Mouse (Mus musculus): ENCODE measurements around the gene Ceacam9. TPM values are rescaled to one million over a fixed set of nuclear protein-coding genes. Genes with fewer than 3 reads are reported as not detected.
"Not testable (repeated sequence)": the region's sequence is repeated elsewhere in the genome, so short reads cannot be mapped to it uniquely, and the experiment has no call there.

Gene Ceacam9
- polyA plus RNA-seq, 1 experiment from 2014 or later = not detected

GRCm38 (mm10) chr7:16716456-16717152 lies 5.1 kb upstream of the Ceacam9 start:
- DNase-seq (ENCODE audit: low spot score); H3K27ac ChIP-seq (replicated peaks); H3K4me3 ChIP-seq; H3K9me3 ChIP-seq (replicated peaks); H3K36me3 ChIP-seq; H3K4me1 ChIP-seq; H3K27me3 ChIP-seq (ENCODE audit: low read depth, poor library complexity, severe bottlenecking): not testable (repeated sequence)
- WGBS = 53% methylated on average over 8 of the region's 8 CpGs

DNA sequence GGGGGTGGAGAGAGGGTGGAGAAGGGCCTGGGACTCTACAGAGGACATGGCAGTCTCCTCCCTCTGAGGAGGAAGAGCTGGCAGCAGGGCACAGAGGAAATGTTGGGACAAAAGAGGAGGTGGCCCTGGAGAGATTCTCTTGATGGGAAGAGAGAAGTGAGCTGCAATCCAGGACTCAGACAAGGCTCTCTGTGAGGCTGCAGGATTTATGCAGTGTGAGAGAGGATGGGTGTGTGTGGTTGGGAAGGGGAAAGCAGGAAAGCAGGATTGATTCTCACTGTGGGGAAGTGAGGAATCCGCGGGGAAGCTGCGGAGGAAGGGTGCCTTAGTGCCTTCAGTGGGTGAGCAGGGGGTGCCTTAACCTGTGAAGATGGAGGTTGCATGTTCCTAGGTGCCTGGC lies 761 bp downstream of the Ceacam9 start:
- H3K27me3 ChIP-seq (ENCODE audit: low read depth, poor library complexity, severe bottlenecking); H3K4me3 ChIP-seq; H3K36me3 ChIP-seq; H3K4me1 ChIP-seq; H3K9me3 ChIP-seq (replicated peaks); H3K27ac ChIP-seq (replicated peaks); DNase-seq (ENCODE audit: low spot score): not testable (repeated sequence)
- WGBS = 72% methylated on average over 3 of the region's 3 CpGs

DNA sequence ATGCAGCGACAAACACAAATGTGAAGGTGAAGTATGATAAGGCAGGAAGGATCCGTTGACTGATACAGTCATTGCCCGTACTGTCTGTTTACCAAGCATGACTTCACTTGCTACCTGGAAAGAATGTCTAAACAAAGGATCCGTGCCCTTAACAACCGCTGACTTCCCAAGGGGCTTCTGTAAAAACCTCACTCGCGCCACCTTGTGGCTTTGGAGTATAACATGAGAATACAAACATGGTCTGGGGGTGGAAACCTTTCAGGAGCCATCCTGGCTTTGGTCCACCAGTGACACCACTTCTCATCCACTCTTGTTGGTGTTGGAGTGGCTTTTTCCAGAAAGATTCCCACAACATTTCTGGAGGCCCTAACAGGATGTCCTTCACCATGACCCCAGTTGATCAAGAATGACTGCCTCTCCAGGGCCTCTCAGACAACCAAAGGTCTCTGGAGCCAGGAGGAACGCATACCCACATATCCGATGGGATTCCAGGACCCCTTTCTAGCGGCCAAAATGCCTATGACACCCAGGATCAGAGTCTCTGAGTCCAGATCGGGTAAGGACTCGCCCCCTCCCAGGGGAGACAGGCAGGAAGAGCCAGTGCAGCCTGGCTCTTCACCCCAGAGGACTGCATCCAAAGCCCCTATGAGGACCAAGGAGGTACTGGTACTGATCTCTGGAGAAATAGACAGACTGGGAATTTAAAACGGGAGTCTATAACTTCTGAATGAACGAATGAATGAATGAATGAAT lies 7.0 kb downstream of the Ceacam9 start:
- Histone ChIP-seq H3K27me3 (ENCODE audit: low read depth, poor library complexity, severe bottlenecking) (no peaks in the 10 kb centered on the region), H3K4me3 (no peak overlapping the region), H3K4me1 (peaks cover 14% of the 10 kb centered on the region), H3K9me3 (replicated peaks) (no peaks in the 10 kb centered on the region), H3K36me3 (no peaks in the 10 kb centered on the region), H3K27ac (replicated peaks) (no peak overlapping the region)
- DNase-seq (ENCODE audit: low spot score) = peak; percentile 69
- 32% methylated on average over 14 of the region's 14 CpGs for WGBS

DNA sequence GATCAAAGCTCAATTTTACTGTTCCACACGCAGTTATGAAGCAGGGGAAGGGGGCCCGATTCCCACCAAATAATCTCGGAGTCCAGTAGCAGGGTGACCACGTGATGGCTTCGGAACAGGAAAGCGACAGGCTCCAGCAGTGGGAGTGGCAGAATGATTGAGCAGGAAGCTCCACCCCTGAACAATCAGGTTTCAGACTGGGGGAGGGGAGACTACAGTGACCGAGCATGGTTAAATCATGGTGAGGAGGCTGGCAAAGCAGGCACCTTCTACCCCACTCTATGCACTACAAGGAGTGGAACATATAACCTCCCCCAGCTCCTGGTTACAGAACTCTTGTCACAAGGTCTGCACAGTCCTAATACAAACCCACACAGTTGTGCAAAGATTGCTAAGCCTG lies 7.8 kb downstream of the Ceacam9 start:
- peak; percentile 27 for DNase-seq (ENCODE audit: low spot score)
- H3K27ac ChIP-seq (replicated peaks) = peak overlapping the region; percentile 52; the same call in 1 of the 2 replicates
- H3K9me3 ChIP-seq (replicated peaks); H3K27me3 ChIP-seq (ENCODE audit: low read depth, poor library complexity, severe bottlenecking); H3K36me3 ChIP-seq: not testable (repeated sequence)
- H3K4me3 ChIP-seq = 0 out of 2 replicates have a peak overlapping the region, but pooled peaks have one; percentile 9
- WGBS = 7% methylated on average over 7 of the region's 7 CpGs
- H3K4me1 ChIP-seq = peaks cover 14% of the 10 kb centered on the region

GRCm38 (mm10) chr7:16730791-16731190 lies 9.1 kb downstream of the Ceacam9 start:
- no peak for DNase-seq (ENCODE audit: low spot score)
- peaks cover 14% of the 10 kb centered on the region for H3K4me1 ChIP-seq
- H3K27me3 ChIP-seq (ENCODE audit: low read depth, poor library complexity, severe bottlenecking) = no peaks in the 10 kb centered on the region
- WGBS = 92% methylated on average over 5 of the region's 6 CpGs
- no peaks in the 10 kb centered on the region for H3K36me3 ChIP-seq
- H3K27ac ChIP-seq (replicated peaks) = no peak overlapping the region
- H3K4me3 ChIP-seq = no peak overlapping the region
- no peaks in the 10 kb centered on the region for H3K9me3 ChIP-seq (replicated peaks)

- Histone ChIP-seq H3K36me3 (no peaks in the 10 kb centered on the region), H3K27me3 (ENCODE audit: low read depth, poor library complexity, severe bottlenecking) (no peaks in the 10 kb centered on the region), H3K9me3 (replicated peaks) (no peaks in the 10 kb centered on the region), H3K27ac (replicated peaks) (no peak overlapping the region), H3K4me3 (no peak overlapping the region), H3K4me1 (peaks cover 14% of the 10 kb centered on the region)
- WGBS = 82% methylated on average over 7 of the region's 7 CpGs
- no peak for DNase-seq (ENCODE audit: low spot score)
Measured at GRCm38 (mm10) chr7:16731893-16732422, 10.2 kb downstream of the Ceacam9 start.

DNA sequence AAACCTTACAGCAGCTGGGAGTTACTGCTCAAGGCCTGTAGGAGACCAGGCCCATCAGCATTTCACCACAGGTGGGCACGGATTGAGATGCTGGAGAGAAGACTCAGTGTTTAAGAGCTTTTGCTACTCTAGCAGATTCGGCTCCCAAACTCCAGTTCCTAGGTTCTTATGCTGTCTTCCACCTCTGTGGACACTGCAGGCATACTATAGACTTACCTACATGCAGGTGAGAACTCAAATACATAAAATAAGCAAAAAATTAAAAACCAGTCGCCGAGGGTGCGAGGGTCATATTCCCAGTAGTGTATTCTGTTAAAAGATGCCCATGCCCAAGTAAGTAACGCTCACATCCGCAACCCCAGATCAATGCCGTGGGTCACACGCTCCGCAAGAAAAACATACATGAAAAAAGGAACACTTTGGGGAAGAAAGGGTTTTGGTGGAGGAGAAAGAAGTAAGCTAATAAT lies 15.9 kb downstream of the Ceacam9 start:
- H3K9me3 ChIP-seq (replicated peaks) = no peaks in the 10 kb centered on the region
- H3K27ac ChIP-seq (replicated peaks) = peak overlapping the region; percentile 55; the same call in 1 of the 2 replicates
- H3K27me3 ChIP-seq (ENCODE audit: low read depth, poor library complexity, severe bottlenecking) = no peaks in the 10 kb centered on the region
- H3K4me3 ChIP-seq = peak overlapping the region; percentile 72
- H3K36me3 ChIP-seq = 0 out of 2 replicates have a peak, but pooled peaks cover 3% of the 10 kb centered on the region
- WGBS = 45% methylated on average over 10 of the region's 10 CpGs
- no peak for DNase-seq (ENCODE audit: low spot score)
- H3K4me1 ChIP-seq = peaks cover 18% of the 10 kb centered on the region

DNA sequence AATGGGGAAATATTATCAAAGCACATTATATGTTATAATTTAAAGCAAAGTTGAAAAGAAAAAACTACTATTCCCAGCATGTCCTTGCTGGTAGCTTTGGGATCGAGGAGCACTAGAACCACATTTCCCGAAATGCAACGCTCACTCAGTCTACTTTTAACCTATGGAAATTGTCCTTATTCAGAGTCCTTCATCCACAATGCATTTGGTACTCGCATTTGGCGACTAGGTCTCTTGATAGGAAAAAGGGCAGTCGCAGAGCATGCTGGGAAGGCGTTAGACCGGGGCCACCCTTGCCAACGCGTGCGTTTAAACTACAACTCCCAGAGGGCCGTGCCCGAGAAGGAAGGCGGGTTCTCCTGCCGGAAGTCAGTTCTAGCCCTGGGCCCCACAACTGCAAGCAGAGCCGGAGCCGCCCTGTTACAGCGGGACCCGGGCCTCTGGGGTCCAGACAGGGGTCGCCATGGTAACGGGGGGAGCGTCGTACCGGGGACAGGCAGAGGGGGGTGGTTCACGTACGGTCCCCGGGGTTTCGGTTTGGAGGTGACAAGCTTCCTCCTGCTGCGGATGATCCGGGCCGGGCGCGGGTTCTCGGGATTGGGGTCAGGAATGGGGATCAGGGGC lies 16.5 kb downstream of the Ceacam9 start, which contains the start of gene Ap2s1:
Ap2s1 (plus strand) TSS at position 338 of the 624 bp plus-strand sequence.
- Histone ChIP-seq H3K4me1 (peaks cover 18% of the 10 kb centered on the region), H3K9me3 (replicated peaks) (no peaks in the 10 kb centered on the region), H3K4me3 (peak within 1 kb of the TSS; percentile 72), H3K36me3 (peaks cover 8% of the 10 kb centered on the region), H3K27ac (replicated peaks) (peak within 1 kb of the TSS; percentile 82), H3K27me3 (ENCODE audit: low read depth, poor library complexity, severe bottlenecking) (no peaks in the 10 kb centered on the region)
- under 1% methylated on average over 34 of the region's 34 CpGs for WGBS
- peak; percentile 97 for DNase-seq (ENCODE audit: low spot score)

GRCm38 (mm10) chr7:16739056-16739604 lies 17.4 kb downstream of the Ceacam9 start:
- Histone ChIP-seq H3K27me3 (ENCODE audit: low read depth, poor library complexity, severe bottlenecking) (no peaks in the 10 kb centered on the region), H3K9me3 (replicated peaks) (no peaks in the 10 kb centered on the region), H3K36me3 (peaks cover 17% of the 10 kb centered on the region), H3K27ac (replicated peaks) (peak overlapping the region; percentile 82), H3K4me3 (peak overlapping the region; percentile 72), H3K4me1 (peaks cover 18% of the 10 kb centered on the region)
- no peak for DNase-seq (ENCODE audit: low spot score)
- WGBS = 65% methylated on average over 10 of the region's 10 CpGs

GRCm38 (mm10) chr7:16745373-16745772 lies 23.6 kb downstream of the Ceacam9 start:
- 95% methylated on average over 4 of the region's 4 CpGs for WGBS
- no peak overlapping the region for H3K4me3 ChIP-seq
- no peaks in the 10 kb centered on the region for H3K27me3 ChIP-seq (ENCODE audit: low read depth, poor library complexity, severe bottlenecking)
- DNase-seq (ENCODE audit: low spot score) = no peak
- H3K9me3 ChIP-seq (replicated peaks) = no peaks in the 10 kb centered on the region
- peaks cover 66% of the 10 kb centered on the region for H3K36me3 ChIP-seq
- H3K4me1 ChIP-seq = no peaks in the 10 kb centered on the region
- H3K27ac ChIP-seq (replicated peaks) = no peak overlapping the region

GRCm38 (mm10) chr7:16746093-16746492 lies 24.4 kb downstream of the Ceacam9 start:
- Histone ChIP-seq H3K4me1 (no peaks in the 10 kb centered on the region), H3K4me3 (no peak overlapping the region), H3K27ac (replicated peaks) (no peak overlapping the region), H3K9me3 (replicated peaks) (no peaks in the 10 kb centered on the region), H3K27me3 (ENCODE audit: low read depth, poor library complexity, severe bottlenecking) (no peaks in the 10 kb centered on the region), H3K36me3 (peaks cover 63% of the 10 kb centered on the region)
- WGBS = 54% methylated on average over 3 of the region's 3 CpGs
- DNase-seq (ENCODE audit: low spot score) = peak; percentile 45

- Histone ChIP-seq H3K4me3 (no peak overlapping the region), H3K27ac (replicated peaks) (no peak overlapping the region), H3K36me3 (peaks cover 63% of the 10 kb centered on the region), H3K9me3 (replicated peaks) (no peaks in the 10 kb centered on the region), H3K27me3 (ENCODE audit: low read depth, poor library complexity, severe bottlenecking) (no peaks in the 10 kb centered on the region), H3K4me1 (no peaks in the 10 kb centered on the region)
- 94% methylated on average over 6 of the region's 6 CpGs for WGBS
- DNase-seq (ENCODE audit: low spot score) = no peak
Measured at GRCm38 (mm10) chr7:16747656-16748055, 25.9 kb downstream of the Ceacam9 start.

Data from midbrain, embryonic 10.5 days (tissue).